Mouse (Mus musculus) left cerebral cortex, adult 2 months (tissue): Measurements from ENCODE around the gene Fgfr2. TPM values are rescaled to one million over a fixed set of nuclear protein-coding genes. Genes with fewer than 3 reads are reported as not detected.

Experiments used
- DNase-seq, 2 experiments: peaks; one replicate each; pipeline ENCODE4 v3.0.0; 2021 to 2022; ENCODE audit warnings: low spot score in 2 of 2, mixed read lengths in 1 of 2; ENCODE audit errors: extremely low spot score in 1 of 2
- H3K27ac ChIP-seq: fragments of 200-600 bp; 2 replicates; pipeline ENCODE4 v1.8.1; 2022
- H3K4me3 ChIP-seq: fragments of 200-600 bp; 2 replicates; pipeline ENCODE4 v1.8.1; 2022
- CTCF ChIP-seq: fragments of 200-600 bp; IDR thresholded peaks from 2 replicates; pipeline ENCODE4 v1.8.1; 2022; ENCODE audit warnings: antibody characterized with exemption, mild to moderate bottlenecking, moderate library complexity
- intact Hi-C: fragments of 180-260 bp; cut with DNase I; formaldehyde crosslinking; loops from one replicate; pipeline ENCODE4 v1.15.1; 2025
- total RNA-seq, 2 experiments: library from RNA; stranded (reverse); gene quantifications; 2 replicates each; pipeline ENCODE4 v1.2.3; 2021

Gene Fgfr2
- total RNA-seq, 2 experiments from 2014 or later: 47.3 to 47.4 TPM

DNA sequence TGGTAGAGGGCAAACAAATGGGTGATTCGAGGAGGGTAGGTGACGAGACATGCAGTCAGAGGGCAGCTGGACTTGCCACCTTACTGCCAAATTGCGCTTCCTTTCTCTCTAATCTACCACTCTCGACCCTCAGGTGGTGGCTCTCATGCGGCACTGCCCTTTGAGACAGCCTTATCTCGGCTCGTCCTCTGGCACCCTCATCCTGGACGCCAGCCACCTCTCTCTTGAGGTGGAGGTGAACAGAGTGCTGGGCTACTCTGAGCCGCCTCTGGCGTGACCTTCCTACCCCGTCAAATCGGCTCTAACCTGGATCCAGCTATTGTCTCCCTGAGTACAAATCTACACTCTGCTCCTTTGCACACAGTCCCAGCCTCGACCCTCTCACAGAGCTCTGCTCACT is 344.5 kb downstream of the Fgfr2 start:
- no peak overlapping the region for H3K4me3 ChIP-seq

GRCm38 (mm10) chr7:132777728-132778453 is 345.3 kb downstream of the Fgfr2 start:
- intact Hi-C loops: no loop called here
- Histone ChIP-seq H3K27ac (no peak overlapping the region), H3K4me3 (no peak overlapping the region)
- no peak for TF ChIP-seq CTCF
- no peak for DNase-seq

More for the DNA sequence above, 344.5 kb downstream of the Fgfr2 start:
- DNase-seq: no peak
- intact Hi-C loops: no loop called here
- no peak overlapping the region for H3K27ac ChIP-seq
- no peak for TF ChIP-seq CTCF

GRCm38 (mm10) chr7:132777117-132777516 is 346.0 kb downstream of the Fgfr2 start:
- intact Hi-C loops: no loop called here
- H3K27ac ChIP-seq: peak overlapping the region; percentile 21; the same call in 1 of the 2 replicates
- H3K4me3 ChIP-seq: no peak overlapping the region
- TF ChIP-seq CTCF: no peak
- DNase-seq: no peak

DNA sequence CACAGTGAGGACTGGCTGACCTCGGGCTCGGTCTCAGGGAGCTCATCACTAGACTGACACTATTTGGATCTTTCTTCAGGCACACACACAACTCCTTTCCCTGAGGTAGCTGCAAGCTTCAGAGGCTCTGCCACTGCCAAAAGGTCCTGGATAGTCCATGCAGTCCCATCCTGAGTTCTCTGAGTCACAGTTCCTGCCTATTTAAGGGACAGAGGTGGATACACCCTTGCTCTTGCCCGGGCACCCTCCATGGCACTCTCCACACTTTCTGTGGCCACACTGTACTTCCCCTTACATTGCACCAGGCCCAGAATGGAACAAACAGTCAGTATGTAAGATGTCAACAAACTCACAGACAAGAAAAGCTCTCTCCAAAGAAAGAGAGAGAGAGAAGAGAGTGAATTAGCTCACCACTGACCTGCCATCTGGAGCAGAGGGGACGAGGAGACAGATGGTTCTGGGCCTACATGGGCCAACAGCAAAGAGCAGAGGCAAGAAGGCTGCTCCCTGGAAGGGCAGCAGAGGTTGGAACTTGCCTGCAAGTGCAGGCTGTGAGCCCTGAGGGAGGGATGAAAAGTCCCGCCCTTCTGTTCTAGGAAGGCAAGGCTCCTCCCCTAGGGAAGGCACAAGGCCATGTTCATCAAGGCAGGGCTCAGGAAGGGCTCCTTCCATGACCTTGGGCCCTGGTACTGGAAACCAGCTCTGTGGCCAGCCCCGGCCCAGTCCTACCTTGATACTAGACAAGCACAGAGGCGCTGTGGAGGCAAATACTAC is 346.6 kb downstream of the Fgfr2 start:
- intact Hi-C loops: no loop called here

GRCm38 (mm10) chr7:132775922-132776321 is 347.2 kb downstream of the Fgfr2 start:
- intact Hi-C loops: no loop called here
- TF ChIP-seq CTCF: no peak
- H3K4me3 ChIP-seq: no peak overlapping the region
- H3K27ac ChIP-seq: 0 out of 2 replicates have a peak overlapping the region, but pooled peaks have one; percentile 7
- no peak for DNase-seq

More for the DNA sequence above, 346.6 kb downstream of the Fgfr2 start:
- DNase-seq: no peak
- H3K4me3 ChIP-seq: no peak overlapping the region
- H3K27ac ChIP-seq: peak overlapping the region; percentile 21; the same call in 1 of the 2 replicates
- no peak for TF ChIP-seq CTCF

GRCm38 (mm10) chr7:132775333-132775732 is 347.8 kb downstream of the Fgfr2 start:
- DNase-seq: no peak
- Histone ChIP-seq H3K27ac (peak overlapping the region; percentile 48; the same call in 1 of the 2 replicates), H3K4me3 (no peak overlapping the region)
- no peak for TF ChIP-seq CTCF
- intact Hi-C loops: no loop called here

- H3K27ac ChIP-seq: peak overlapping the region; percentile 50
Measured at GRCm38 (mm10) chr7:132773011-132773705, 350.0 kb downstream of the Fgfr2 start.

GRCm38 (mm10) chr7:132772440-132772839 is 350.7 kb downstream of the Fgfr2 start:
- Histone ChIP-seq H3K4me3 (no peak overlapping the region), H3K27ac (peak overlapping the region; percentile 56)
- TF ChIP-seq CTCF: no peak
- intact Hi-C loops: no loop called here
- DNase-seq: no peak

More at GRCm38 (mm10) chr7:132773011-132773705, 350.0 kb downstream of the Fgfr2 start:
- intact Hi-C loops: no loop called here
- no peak overlapping the region for H3K4me3 ChIP-seq
- TF ChIP-seq CTCF: no peak
- DNase-seq: no peak

GRCm38 (mm10) chr7:132768498-132769344 is 354.4 kb downstream of the Fgfr2 start:
- TF ChIP-seq CTCF: no peak
- intact Hi-C loops: no loop called here
- H3K27ac ChIP-seq: peak overlapping the region; percentile 50
- no peak overlapping the region for H3K4me3 ChIP-seq
- no peak for DNase-seq

GRCm38 (mm10) chr7:132767999-132768370 is 355.2 kb downstream of the Fgfr2 start:
- no peak overlapping the region for H3K4me3 ChIP-seq
- intact Hi-C loops: no loop called here
- TF ChIP-seq CTCF: no peak
- peak overlapping the region; percentile 50 for H3K27ac ChIP-seq
- DNase-seq: no peak
